Mouse (Mus musculus): ENCODE measurements around the gene Me1. TPM values are rescaled to one million over a fixed set of nuclear protein-coding genes. Genes with fewer than 3 reads are reported as not detected.

Gene Me1
- polyA plus RNA-seq, 1 experiment from 2014 or later, result 40.8 TPM

GRCm38 (mm10) chr9:86679843-86680417 lies 15.8 kb downstream of the Me1 start:
- no peaks in the 10 kb centered on the region for H3K27me3 ChIP-seq (replicated peaks; ENCODE audit: control insufficient read depth, insufficient read depth, low read length)
- no peak overlapping the region for H3K9ac ChIP-seq (ENCODE audit: low read depth, low read length)
- H3K9me3 ChIP-seq (ENCODE audit: control insufficient read depth, low read length), result no peaks in the 10 kb centered on the region
- H3K4me2 ChIP-seq (ENCODE audit: low read length), result no peak overlapping the region
- no peak overlapping the region for H3K27ac ChIP-seq (ENCODE audit: low read depth, low read length)
- no peaks in the 10 kb centered on the region for H3K36me3 ChIP-seq (ENCODE audit: control insufficient read depth, insufficient read depth, low read length)
- whole genome bisulfite sequencing, result 78% methylated on average over 11 of the region's 11 CpGs
- H3K4me3 ChIP-seq (ENCODE audit: low read length), result no peak overlapping the region
- ATAC-seq, result peak; percentile 51; the same call in 1 of the 2 replicates
- peaks cover 4% of the 10 kb centered on the region; the same call in 1 of the 2 replicates for H3K4me1 ChIP-seq (ENCODE audit: control insufficient read depth, insufficient read depth, low read depth, low read length)

- no peak for ATAC-seq
- Histone ChIP-seq H3K4me1 (ENCODE audit: control insufficient read depth, insufficient read depth, low read depth, low read length) (no peaks in the 10 kb centered on the region), H3K27me3 (replicated peaks; ENCODE audit: control insufficient read depth, insufficient read depth, low read length) (no peaks in the 10 kb centered on the region), H3K9me3 (ENCODE audit: control insufficient read depth, low read length) (no peaks in the 10 kb centered on the region), H3K4me3 (ENCODE audit: low read length) (no peak overlapping the region), H3K27ac (ENCODE audit: low read depth, low read length) (no peak overlapping the region), H3K4me2 (ENCODE audit: low read length) (no peak overlapping the region), H3K36me3 (ENCODE audit: control insufficient read depth, insufficient read depth, low read length) (no peaks in the 10 kb centered on the region), H3K9ac (ENCODE audit: low read depth, low read length) (no peak overlapping the region)
- WGBS, result 90% methylated on average over 3 of the region's 3 CpGs
These were observed 19.5 kb downstream of the Me1 start for GRCm38 (mm10) chr9:86676246-86676645.

- 98% methylated on average over 2 of the region's 2 CpGs for WGBS
- no peak for ATAC-seq
- H3K9ac ChIP-seq (ENCODE audit: low read depth, low read length), result no peak overlapping the region
- no peaks in the 10 kb centered on the region for H3K9me3 ChIP-seq (ENCODE audit: control insufficient read depth, low read length)
- no peaks in the 10 kb centered on the region for H3K36me3 ChIP-seq (ENCODE audit: control insufficient read depth, insufficient read depth, low read length)
- H3K27me3 ChIP-seq (replicated peaks; ENCODE audit: control insufficient read depth, insufficient read depth, low read length), result no peaks in the 10 kb centered on the region
- H3K4me1 ChIP-seq (ENCODE audit: control insufficient read depth, insufficient read depth, low read depth, low read length), result no peaks in the 10 kb centered on the region
- no peak overlapping the region for H3K27ac ChIP-seq (ENCODE audit: low read depth, low read length)
- H3K4me2 ChIP-seq (ENCODE audit: low read length), result no peak overlapping the region
- H3K4me3 ChIP-seq (ENCODE audit: low read length), result no peak overlapping the region
These were observed 20.3 kb downstream of the Me1 start for GRCm38 (mm10) chr9:86675426-86675825.

GRCm38 (mm10) chr9:86672907-86673472 lies 22.8 kb downstream of the Me1 start:
- Histone ChIP-seq H3K4me3 (ENCODE audit: low read length) (no peak overlapping the region), H3K4me2 (ENCODE audit: low read length) (no peak overlapping the region), H3K27me3 (replicated peaks; ENCODE audit: control insufficient read depth, insufficient read depth, low read length) (no peaks in the 10 kb centered on the region), H3K27ac (ENCODE audit: low read depth, low read length) (no peak overlapping the region), H3K4me1 (ENCODE audit: control insufficient read depth, insufficient read depth, low read depth, low read length) (no peaks in the 10 kb centered on the region), H3K9ac (ENCODE audit: low read depth, low read length) (no peak overlapping the region), H3K36me3 (ENCODE audit: control insufficient read depth, insufficient read depth, low read length) (no peaks in the 10 kb centered on the region), H3K9me3 (ENCODE audit: control insufficient read depth, low read length) (no peaks in the 10 kb centered on the region)
- 81% methylated on average over 5 of the region's 5 CpGs for WGBS
- no peak for ATAC-seq

- WGBS, result 30% methylated on average over 8 of the region's 8 CpGs
- no peak overlapping the region for H3K4me2 ChIP-seq (ENCODE audit: low read length)
- H3K27me3 ChIP-seq (replicated peaks; ENCODE audit: control insufficient read depth, insufficient read depth, low read length), result no peaks in the 10 kb centered on the region
- no peak overlapping the region for H3K9ac ChIP-seq (ENCODE audit: low read depth, low read length)
- H3K9me3 ChIP-seq (ENCODE audit: control insufficient read depth, low read length), result no peaks in the 10 kb centered on the region
- H3K4me1 ChIP-seq (ENCODE audit: control insufficient read depth, insufficient read depth, low read depth, low read length), result no peaks in the 10 kb centered on the region
- H3K4me3 ChIP-seq (ENCODE audit: low read length), result no peak overlapping the region
- ATAC-seq, result no peak
- no peak overlapping the region for H3K27ac ChIP-seq (ENCODE audit: low read depth, low read length)
- no peaks in the 10 kb centered on the region for H3K36me3 ChIP-seq (ENCODE audit: control insufficient read depth, insufficient read depth, low read length)
These were observed 27.0 kb downstream of the Me1 start for GRCm38 (mm10) chr9:86668590-86669252.

- Histone ChIP-seq H3K9ac (ENCODE audit: low read depth, low read length) (no peak overlapping the region), H3K27me3 (replicated peaks; ENCODE audit: control insufficient read depth, insufficient read depth, low read length) (no peaks in the 10 kb centered on the region), H3K4me3 (ENCODE audit: low read length) (no peak overlapping the region), H3K4me2 (ENCODE audit: low read length) (no peak overlapping the region), H3K4me1 (ENCODE audit: control insufficient read depth, insufficient read depth, low read depth, low read length) (no peaks in the 10 kb centered on the region), H3K27ac (ENCODE audit: low read depth, low read length) (no peak overlapping the region), H3K36me3 (ENCODE audit: control insufficient read depth, insufficient read depth, low read length) (no peaks in the 10 kb centered on the region), H3K9me3 (ENCODE audit: control insufficient read depth, low read length) (no peaks in the 10 kb centered on the region)
- no peak for ATAC-seq
- WGBS, result 82% methylated on average over 7 of the region's 7 CpGs
These were observed 28.5 kb downstream of the Me1 start for GRCm38 (mm10) chr9:86667138-86667750.

- Histone ChIP-seq H3K9ac (ENCODE audit: low read depth, low read length) (no peak overlapping the region), H3K27me3 (replicated peaks; ENCODE audit: control insufficient read depth, insufficient read depth, low read length) (no peaks in the 10 kb centered on the region), H3K4me2 (ENCODE audit: low read length) (no peak overlapping the region), H3K27ac (ENCODE audit: low read depth, low read length) (no peak overlapping the region), H3K4me1 (ENCODE audit: control insufficient read depth, insufficient read depth, low read depth, low read length) (no peaks in the 10 kb centered on the region), H3K9me3 (ENCODE audit: control insufficient read depth, low read length) (no peaks in the 10 kb centered on the region), H3K4me3 (ENCODE audit: low read length) (no peak overlapping the region), H3K36me3 (ENCODE audit: control insufficient read depth, insufficient read depth, low read length) (no peaks in the 10 kb centered on the region)
- 96% methylated on average over 6 of the region's 6 CpGs for WGBS
- ATAC-seq, result no peak
These were observed 34.1 kb downstream of the Me1 start for GRCm38 (mm10) chr9:86661679-86662078.

GRCm38 (mm10) chr9:86661266-86661665 lies 34.5 kb downstream of the Me1 start:
- no peak for ATAC-seq
- H3K27me3 ChIP-seq (replicated peaks; ENCODE audit: control insufficient read depth, insufficient read depth, low read length), result no peaks in the 10 kb centered on the region
- H3K9me3 ChIP-seq (ENCODE audit: control insufficient read depth, low read length), result no peaks in the 10 kb centered on the region
- H3K4me3 ChIP-seq (ENCODE audit: low read length), result no peak overlapping the region
- H3K9ac ChIP-seq (ENCODE audit: low read depth, low read length), result no peak overlapping the region
- H3K4me2 ChIP-seq (ENCODE audit: low read length), result no peak overlapping the region
- 86% methylated on average over 3 of the region's 3 CpGs for WGBS
- no peak overlapping the region for H3K27ac ChIP-seq (ENCODE audit: low read depth, low read length)
- no peaks in the 10 kb centered on the region for H3K4me1 ChIP-seq (ENCODE audit: control insufficient read depth, insufficient read depth, low read depth, low read length)
- no peaks in the 10 kb centered on the region for H3K36me3 ChIP-seq (ENCODE audit: control insufficient read depth, insufficient read depth, low read length)

- Histone ChIP-seq H3K9me3 (ENCODE audit: control insufficient read depth, low read length) (no peaks in the 10 kb centered on the region), H3K36me3 (ENCODE audit: control insufficient read depth, insufficient read depth, low read length) (no peaks in the 10 kb centered on the region), H3K27me3 (replicated peaks; ENCODE audit: control insufficient read depth, insufficient read depth, low read length) (no peaks in the 10 kb centered on the region), H3K27ac (ENCODE audit: low read depth, low read length) (no peak overlapping the region), H3K9ac (ENCODE audit: low read depth, low read length) (no peak overlapping the region), H3K4me1 (ENCODE audit: control insufficient read depth, insufficient read depth, low read depth, low read length) (no peaks in the 10 kb centered on the region), H3K4me3 (ENCODE audit: low read length) (no peak overlapping the region), H3K4me2 (ENCODE audit: low read length) (no peak overlapping the region)
- no peak for ATAC-seq
- 97% methylated on average over 2 of the region's 2 CpGs for WGBS
These were observed 35.4 kb downstream of the Me1 start for GRCm38 (mm10) chr9:86660327-86660726.
